Mouse (Mus musculus) limb, embryonic 13.5 days (tissue): ENCODE results near the gene Prrc2b. TPM values are rescaled to one million over a fixed set of nuclear protein-coding genes. Genes with fewer than 3 reads are reported as not detected.

Experiments used
- ATAC-seq: fragments of 200-750 bp; cut with Nextera tagmentation; 2 replicates; pipeline ENCODE4 v1.8.0; 2017; ENCODE audit warnings: low read depth, moderate number of reproducible peaks, moderate TSS enrichment; ENCODE audit not compliant: low FRiP score
- H3K27ac ChIP-seq: fragments of 300-500 bp; sonication (generic); 2 replicates; pipeline ENCODE4 v1.5.1; 2015; ENCODE audit warnings: inconsistent platforms, mild to moderate bottlenecking, moderate library complexity
- H3K27me3 ChIP-seq: fragments of 300-500 bp; sonication (generic); 2 replicates; pipeline ENCODE4 v1.6.1; 2015; ENCODE audit warnings: mild to moderate bottlenecking, inconsistent platforms
- H3K36me3 ChIP-seq: fragments of 300-500 bp; sonication (generic); 2 replicates; pipeline ENCODE4 v1.6.1; 2015; ENCODE audit warnings: inconsistent platforms, mild to moderate bottlenecking, moderate library complexity
- H3K4me1 ChIP-seq: fragments of 300-500 bp; sonication (generic); 2 replicates; pipeline ENCODE4 v1.6.1; 2015; ENCODE audit warnings: inconsistent platforms
- H3K4me2 ChIP-seq: fragments of 300-500 bp; sonication (generic); replicated peaks from 2 replicates; pipeline ENCODE4 v1.6.1; 2015; ENCODE audit warnings: inconsistent platforms, mild to moderate bottlenecking, moderate library complexity
- H3K4me3 ChIP-seq: fragments of 300-500 bp; sonication (generic); 2 replicates; pipeline ENCODE4 v1.5.1; 2015; ENCODE audit warnings: moderate library complexity, mild to moderate bottlenecking, inconsistent platforms
- H3K9ac ChIP-seq: fragments of 300-500 bp; sonication (generic); 2 replicates; pipeline ENCODE4 v1.6.1; 2015; ENCODE audit warnings: mild to moderate bottlenecking, inconsistent platforms
- H3K9me3 ChIP-seq: fragments of 300-500 bp; sonication (generic); 2 replicates; pipeline ENCODE4 v1.6.1; 2016; ENCODE audit warnings: inconsistent platforms
- WGBS: fragments of 180-500 bp; shearing (Covaris S2); methylation state at CpG from one replicate; pipeline ENCODE4 v1.1.7; 2015; 5-methylcytosine and 5-hydroxymethylcytosine counted together
- microRNA-seq: library from miRNA; unstranded; fragments of <30 nt; microRNA quantifications from one replicate; pipeline ENCODE4, GENCODE M21; 2016
- polyA plus RNA-seq: library from polyadenylated mRNA; unstranded; fragments of >200 nt; fragmentation: Nextera tagmentation; extraction: Ambion mirVana; gene quantifications from 2 replicates; pipeline ENCODE4 v1.2.1, GENCODE M21; 2015

Gene Prrc2b
- polyA plus RNA-seq, 1 experiment from 2014 or later: 52.7 TPM

DNA sequence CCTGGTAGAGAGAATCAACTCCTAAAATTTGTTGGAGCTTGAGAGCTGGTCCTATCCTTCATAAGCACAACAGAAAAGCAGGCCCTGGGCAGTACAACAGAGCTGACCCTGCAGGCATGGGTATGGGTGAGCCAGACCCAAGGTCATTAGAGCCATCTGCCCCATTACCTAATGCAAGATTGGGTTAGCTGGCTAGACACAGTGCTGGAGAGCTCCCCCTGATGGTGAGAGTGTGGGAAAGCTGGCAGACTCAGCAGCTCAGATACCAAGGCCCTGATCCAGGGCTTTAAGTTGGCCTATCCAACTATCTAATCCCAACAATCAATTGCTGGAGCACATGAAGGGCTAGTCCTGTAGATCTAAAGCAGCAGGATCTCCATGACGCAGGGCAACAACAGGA, 131.8 kb downstream of the Prrc2b start:
- Histone ChIP-seq H3K9ac (no peak overlapping the region), H3K27ac (no peak overlapping the region), H3K4me1 (peaks cover 10% of the 10 kb centered on the region), H3K4me2 (no peak overlapping the region), H3K4me3 (no peak overlapping the region), H3K27me3 (no peaks in the 10 kb centered on the region), H3K9me3 (no peaks in the 10 kb centered on the region), H3K36me3 (peaks cover 79% of the 10 kb centered on the region)
- 79% methylated on average over 1 of the region's 1 CpGs for WGBS
- no peak for ATAC-seq

DNA sequence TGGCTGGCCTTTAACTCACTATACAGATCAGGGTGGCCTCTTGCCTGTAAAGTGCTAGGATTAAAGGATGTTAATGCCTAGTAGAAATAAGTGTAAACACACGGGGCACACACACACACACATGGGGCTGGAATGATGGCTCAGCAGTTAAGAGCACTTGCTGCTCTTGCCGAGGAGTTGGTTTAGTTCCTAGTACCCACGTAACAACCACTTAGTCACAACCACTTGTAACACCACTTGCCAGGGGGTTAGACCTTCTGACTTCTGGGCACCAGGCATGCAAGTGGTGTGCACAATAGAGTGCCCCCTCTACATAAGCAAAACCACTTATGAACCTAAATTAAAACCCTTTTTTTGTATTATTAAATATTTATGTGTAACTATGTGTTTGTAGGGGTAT, 133.1 kb downstream of the Prrc2b start:
- ATAC-seq: no peak
- no peaks in the 10 kb centered on the region for H3K9me3 ChIP-seq
- WGBS: 88% methylated on average over 3 of the region's 3 CpGs
- no peak overlapping the region for H3K27ac ChIP-seq
- H3K27me3 ChIP-seq: no peaks in the 10 kb centered on the region
- peaks cover 67% of the 10 kb centered on the region for H3K36me3 ChIP-seq
- H3K4me2 ChIP-seq: no peak overlapping the region
- no peak overlapping the region for H3K4me3 ChIP-seq
- peaks cover 14% of the 10 kb centered on the region for H3K4me1 ChIP-seq
- H3K9ac ChIP-seq: no peak overlapping the region

Small RNAs within 50 kb of the gene (microRNA-seq; reads per million reads assigned to microRNA genes)
- gene Gm27805: not detected

Other genes with a start within 250 kb of the Prrc2b start
- gene Aif1l, start 200.9 kb upstream of the Prrc2b start, polyA plus RNA-seq: 50.3 and 54.3 TPM in 2 replicates
- 112 and 114 TPM in 2 replicates for gene Nup214, start 176.6 kb upstream of the Prrc2b start, polyA plus RNA-seq
- gene Fam78a, start 66.2 kb upstream of the Prrc2b start, polyA plus RNA-seq: 4.5 and 5.4 TPM in 2 replicates
- gene Plpp7, start 55.6 kb upstream of the Prrc2b start, polyA plus RNA-seq: 7.3 and 8.3 TPM in 2 replicates
- gene Pomt1, start 85.5 kb downstream of the Prrc2b start, polyA plus RNA-seq: 27.3 and 28.0 TPM in 2 replicates
- 69.7 and 75.1 TPM in 2 replicates for gene Uck1, start 109.1 kb downstream of the Prrc2b start, polyA plus RNA-seq
- gene Golga2, start 136.3 kb downstream of the Prrc2b start, polyA plus RNA-seq: 27.1 and 28.2 TPM in 2 replicates
- gene Swi5, start 137.0 kb downstream of the Prrc2b start, polyA plus RNA-seq: 451 and 463 TPM in 2 replicates
- gene Ciz1, start 201.2 kb downstream of the Prrc2b start, polyA plus RNA-seq: 49.8 and 54.9 TPM in 2 replicates
- 32.4 and 32.5 TPM in 2 replicates for gene Dnm1, start 202.3 kb downstream of the Prrc2b start, polyA plus RNA-seq
- gene 1110008P14Rik, start 230.9 kb downstream of the Prrc2b start, polyA plus RNA-seq: 45.8 and 48.7 TPM in 2 replicates
- gene Lcn2, start 237.2 kb downstream of the Prrc2b start, polyA plus RNA-seq: 0.27 and 0.36 TPM in 2 replicates
- gene Ptges2, start 244.8 kb downstream of the Prrc2b start, polyA plus RNA-seq: 29.8 and 30.1 TPM in 2 replicates